Mouse (Mus musculus) MEL (cell line): Measurements from ENCODE around the gene Slc24a1. TPM values are rescaled to one million over a fixed set of nuclear protein-coding genes. Genes with fewer than 3 reads are reported as not detected.

Experiments used
- DNase-seq: peaks from one replicate; pipeline ENCODE4 v3.0.0; 2011; ENCODE audit warnings: low read depth, low spot score
- H3K27ac ChIP-seq: 2 replicates; pipeline ENCODE4 v1.5.1; 2012; ENCODE audit warnings: low read depth, mild to moderate bottlenecking, control low read depth, low read length, moderate library complexity; ENCODE audit not compliant: control insufficient read depth
- H3K27me3 ChIP-seq, 2 experiments: fragments of 150-350 bp in 1 of 2; sonication (generic) in 1 of 2; 2 replicates each; pipeline ENCODE4 v1.6.1; 2012; ENCODE audit warnings: low read length in 2 of 2, mild to moderate bottlenecking in 2 of 2, improper control_type of control experiment in 1 of 2, moderate library complexity in 1 of 2; ENCODE audit not compliant: insufficient read depth in 2 of 2, control insufficient read depth in 1 of 2
- H3K36me3 ChIP-seq, 2 experiments: 2 replicates each; pipeline ENCODE4 v1.6.1; 2012 to 2014; ENCODE audit warnings: low read length in 2 of 2, improper control_type of control experiment in 1 of 2, inconsistent platforms in 1 of 2, mild to moderate bottlenecking in 1 of 2; ENCODE audit not compliant: insufficient read depth in 2 of 2, control insufficient read depth in 1 of 2
- H3K4me1 ChIP-seq, 2 experiments: fragments of 150-350 bp in 1 of 2; sonication (generic) in 1 of 2; 2 replicates each; pipeline ENCODE4 v1.6.1; 2012; ENCODE audit warnings: low read length in 2 of 2, improper control_type of control experiment in 1 of 2, mild to moderate bottlenecking in 1 of 2; ENCODE audit not compliant: insufficient read depth in 2 of 2, control insufficient read depth in 1 of 2
- H3K4me3 ChIP-seq, 2 experiments: fragments of 150-350 bp in 1 of 2; sonication (generic) in 1 of 2; 2 replicates each; pipeline ENCODE4 v1.5.1; 2012; ENCODE audit warnings: low read depth in 2 of 2, low read length in 2 of 2, mild to moderate bottlenecking in 2 of 2, moderate library complexity in 2 of 2, control low read depth in 1 of 2, improper control_type of control experiment in 1 of 2; ENCODE audit not compliant: control insufficient read depth in 1 of 2, insufficient read depth in 1 of 2
- H3K79me2 ChIP-seq: 2 replicates; pipeline ENCODE4 v1.6.1; 2012; ENCODE audit warnings: mild to moderate bottlenecking, low read length, moderate library complexity; ENCODE audit not compliant: control insufficient read depth, poor library complexity, insufficient read depth
- H3K9ac ChIP-seq: 2 replicates; pipeline ENCODE4 v1.6.1; 2012; ENCODE audit warnings: low read depth, mild to moderate bottlenecking, control low read depth, low read length, moderate library complexity; ENCODE audit not compliant: control insufficient read depth, poor library complexity, severe bottlenecking
- H3K9me3 ChIP-seq: fragments of 150-350 bp; sonication (generic); replicated peaks from 2 replicates; pipeline ENCODE4 v1.6.1; 2012; ENCODE audit warnings: mild to moderate bottlenecking, low read length, improper control_type of control experiment, moderate library complexity; ENCODE audit not compliant: insufficient read depth
- BHLHE40 ChIP-seq: IDR thresholded peaks from 2 replicates; pipeline ENCODE4 v1.6.1; 2012; ENCODE audit warnings: low read depth, mild to moderate bottlenecking, inconsistent platforms, low read length, improper control_type of control experiment, borderline replicate concordance
- CHD1 ChIP-seq: IDR thresholded peaks from 2 replicates; pipeline ENCODE4 v1.6.1; 2012; ENCODE audit warnings: low read depth, mild to moderate bottlenecking, inconsistent platforms, low read length, improper control_type of control experiment
- CHD2 ChIP-seq: IDR thresholded peaks from 2 replicates; pipeline ENCODE4 v1.6.1; 2011; ENCODE audit warnings: low read length, improper control_type of control experiment
- JUND ChIP-seq: IDR thresholded peaks from 2 replicates; pipeline ENCODE4 v1.6.1; 2011; ENCODE audit warnings: low read depth, mild to moderate bottlenecking, improper control_type of control experiment, low read length
- KAT2A ChIP-seq: conservative IDR thresholded peaks from 2 replicates; pipeline ENCODE4 v1.6.1; 2012; ENCODE audit warnings: low read depth, low read length, improper control_type of control experiment, inconsistent platforms
- MAFK ChIP-seq: IDR thresholded peaks from 2 replicates; pipeline ENCODE4 v1.6.1; 2011; ENCODE audit warnings: low read depth, mild to moderate bottlenecking, low read length, improper control_type of control experiment, borderline replicate concordance
- MAZ ChIP-seq: IDR thresholded peaks from 2 replicates; pipeline ENCODE4 v1.6.1; 2012; ENCODE audit warnings: low read depth, mild to moderate bottlenecking, inconsistent platforms, low read length, improper control_type of control experiment
- MEF2A ChIP-seq: IDR thresholded peaks from 2 replicates; pipeline ENCODE4 v1.6.1; 2014; ENCODE audit warnings: low read depth, mild to moderate bottlenecking, inconsistent platforms, low read length, improper control_type of control experiment; ENCODE audit not compliant: poor library complexity, insufficient replicate concordance, severe bottlenecking; ENCODE audit errors: extremely low read depth
- MXI1 ChIP-seq: IDR thresholded peaks from 2 replicates; pipeline ENCODE4 v1.6.1; 2011; ENCODE audit warnings: mild to moderate bottlenecking, low read depth, low read length, improper control_type of control experiment
- MYB ChIP-seq: IDR thresholded peaks from 2 replicates; pipeline ENCODE4 v1.6.1; 2011; ENCODE audit warnings: mild to moderate bottlenecking, low read depth, low read length, improper control_type of control experiment
- MYC ChIP-seq: IDR thresholded peaks from 2 replicates; pipeline ENCODE4 v1.6.1; 2011; ENCODE audit warnings: low read depth, mild to moderate bottlenecking, low read length, improper control_type of control experiment, moderate library complexity
- POLR2A ChIP-seq, 2 experiments: IDR thresholded peaks; 2 replicates each; pipeline ENCODE4 v1.6.1; 2011 to 2012; ENCODE audit warnings: low read length in 2 of 2, mild to moderate bottlenecking in 2 of 2, control low read depth in 1 of 2, improper control_type of control experiment in 1 of 2, low read depth in 1 of 2, moderate library complexity in 1 of 2; ENCODE audit not compliant: control insufficient read depth in 1 of 2, insufficient read depth in 1 of 2, poor library complexity in 1 of 2
- POLR2AphosphoS5 ChIP-seq: IDR thresholded peaks from 2 replicates; pipeline ENCODE4 v1.6.1; 2012; ENCODE audit warnings: low read depth, borderline replicate concordance, mild to moderate bottlenecking, inconsistent platforms, low read length, moderate library complexity, mixed read lengths
- RCOR1 ChIP-seq: IDR thresholded peaks from 2 replicates; pipeline ENCODE4 v1.6.1; 2012; ENCODE audit warnings: low read depth, mild to moderate bottlenecking, inconsistent platforms, low read length, improper control_type of control experiment
- TAL1 ChIP-seq: IDR thresholded peaks from 2 replicates; pipeline ENCODE4 v1.6.1; 2012; ENCODE audit warnings: mild to moderate bottlenecking, inconsistent platforms, low read length, moderate library complexity, mixed read lengths
- TBP ChIP-seq: IDR thresholded peaks from 2 replicates; pipeline ENCODE4 v1.8.0; 2011; ENCODE audit warnings: low read depth, low read length, improper control_type of control experiment
- TCF12 ChIP-seq: IDR thresholded peaks from 2 replicates; pipeline ENCODE4 v1.6.1; 2014; ENCODE audit warnings: low read depth, mild to moderate bottlenecking, inconsistent platforms, low read length, improper control_type of control experiment, moderate library complexity
- USF1 ChIP-seq: IDR thresholded peaks from 2 replicates; pipeline ENCODE4 v1.6.1; 2014; ENCODE audit warnings: low read depth, mild to moderate bottlenecking, inconsistent platforms, low read length, improper control_type of control experiment, moderate library complexity
- ZC3H11A ChIP-seq: IDR thresholded peaks from 2 replicates; pipeline ENCODE4 v1.6.1; 2012; ENCODE audit warnings: low read depth, mild to moderate bottlenecking, inconsistent platforms, low read length, improper control_type of control experiment
- ZNF384 ChIP-seq: IDR thresholded peaks from 2 replicates; pipeline ENCODE4 v1.6.1; 2012; ENCODE audit warnings: low read depth, mild to moderate bottlenecking, inconsistent platforms, low read length, improper control_type of control experiment
- polyA plus RNA-seq, 2 experiments: library from polyadenylated mRNA; stranded (reverse) in 1 of 2; unstranded in 1 of 2; fragments of >175 nt in 1 of 2; fragments of >200 nt in 1 of 2; gene quantifications; 2 replicates each; pipeline versions ENCODE4 v1.2.1 to v1.2.4; 2012; ENCODE audit warnings: low replicate concordance in 2 of 2, low read depth in 1 of 2; ENCODE audit not compliant: insufficient read length in 2 of 2, insufficient read depth in 1 of 2, missing spikeins in 1 of 2
- total RNA-seq: library from RNA; depleted of rRNA; stranded (reverse); fragments of 300-350 nt; gene quantifications from 2 replicates; pipeline ENCODE4 v1.2.3, GENCODE M21; 2012; rRNA removed

Gene Slc24a1
- total and polyA plus RNA-seq, 3 experiments, result 0.07 TPM; not detected in 2

GRCm38 (mm10) chr9:64886008-64886407, 65.4 kb downstream of the Slc24a1 start:
- peaks cover 0 to 32% of the 10 kb centered on the region in 2 experiments; a peak in 2 of 4 replicates for H3K36me3 ChIP-seq
- no peaks in the 10 kb centered on the region for H3K9me3 ChIP-seq
- no peak overlapping the region for H3K4me3 ChIP-seq
- DNase-seq, result no peak
- H3K79me2 ChIP-seq, result no peaks in the 10 kb centered on the region
- no peaks in the 10 kb centered on the region; a peak in 1 of 4 replicates for H3K4me1 ChIP-seq
- H3K9ac ChIP-seq, result no peak overlapping the region
- TF ChIP-seq MXI1, result no peak
- no peak for TF ChIP-seq MEF2A
- no peak for TF ChIP-seq POLR2AphosphoS5
- no peak for TF ChIP-seq CHD1
- no peak for TF ChIP-seq TBP
- TF ChIP-seq RCOR1, result no peak
- no peak for TF ChIP-seq JUND
- TF ChIP-seq MYC, result no peak
- TF ChIP-seq CHD2, result no peak
- TF ChIP-seq MAZ, result no peak
- TF ChIP-seq POLR2A (IDR thresholded peaks at IDR 0.05; ENCODE audit: control insufficient read depth in 1 of 2, insufficient read depth in 1 of 2, low read depth in 1 of 2, low read length in 2 of 2, poor library complexity in 1 of 2), result no peak
- TF ChIP-seq ZNF384, result no peak
- TF ChIP-seq KAT2A, result no peak
- no peak for TF ChIP-seq BHLHE40
- no peak for TF ChIP-seq TCF12
- TF ChIP-seq MAFK, result no peak
- no peak for TF ChIP-seq USF1
- TF ChIP-seq MYB, result no peak
- no peak for TF ChIP-seq ZC3H11A
- TF ChIP-seq TAL1, result no peak
- no peaks in the 10 kb centered on the region for H3K27me3 ChIP-seq
- no peak overlapping the region for H3K27ac ChIP-seq

Other genes with a start within 250 kb of the Slc24a1 start
- 93.7 and 114 TPM in 2 replicates for gene Rab11a, start 213.8 kb downstream of the Slc24a1 start, total RNA-seq
- 100 to 1,000 TPM in 1 of 2 experiments, not detected in 1; 212 TPM for gene Rab11a, start 213.8 kb downstream of the Slc24a1 start, polyA plus RNA-seq
- 7.7 and 12.1 TPM in 2 replicates for gene Dennd4a, start 140.3 kb downstream of the Slc24a1 start, total RNA-seq
- gene Dennd4a, start 140.3 kb downstream of the Slc24a1 start, polyA plus RNA-seq, result 10 to 100 TPM; 24.9 to 74.8 TPM
- 35.9 and 37.9 TPM in 2 replicates for gene Ints14, start 9.3 kb upstream of the Slc24a1 start, total RNA-seq
- 10 to 100 TPM in 1 of 2 experiments, not detected in 1; 54.1 TPM for gene Ints14, start 9.3 kb upstream of the Slc24a1 start, polyA plus RNA-seq
- gene Hacd3, start 70.1 kb upstream of the Slc24a1 start, total RNA-seq, result 47.7 and 57.9 TPM in 2 replicates
- gene Hacd3, start 70.1 kb upstream of the Slc24a1 start, polyA plus RNA-seq, result 100 to 1,000 TPM in 1 of 2 experiments, 10 to 100 TPM in 1; 47.3 to 340 TPM
- gene Dpp8, start 80.8 kb upstream of the Slc24a1 start, total RNA-seq, result 42.5 and 51.8 TPM in 2 replicates
- gene Dpp8, start 80.8 kb upstream of the Slc24a1 start, polyA plus RNA-seq, result 10 to 100 TPM in 1 of 2 experiments, not detected in 1; 62.1 TPM
- gene Igdcc4, start 149.9 kb upstream of the Slc24a1 start, total RNA-seq, result under 0.01 and 0.03 TPM in 2 replicates
- under 1 TPM in 1 of 2 experiments, not detected in 1; 0.14 TPM for gene Igdcc4, start 149.9 kb upstream of the Slc24a1 start, polyA plus RNA-seq
- gene Igdcc3, start 189.6 kb upstream of the Slc24a1 start, total RNA-seq, result not detected in 2 replicates
- gene Igdcc3, start 189.6 kb upstream of the Slc24a1 start, polyA plus RNA-seq, result not detected
- gene Parp16, start 243.7 kb upstream of the Slc24a1 start, total RNA-seq, result 1.3 and 1.4 TPM in 2 replicates
- gene Parp16, start 243.7 kb upstream of the Slc24a1 start, polyA plus RNA-seq, result 1 to 10 TPM in 1 of 2 experiments, not detected in 1; 5.1 TPM